Mouse (Mus musculus) gastrocnemius, postnatal 14 days (tissue): ENCODE measurements around the gene 1700066M21Rik. TPM values are rescaled to one million over a fixed set of nuclear protein-coding genes. Genes with fewer than 3 reads are reported as not detected.

ENCODE experiments used
- DNase-seq: peaks from one replicate; pipeline ENCODE4 v3.0.0; 2021; ENCODE audit warnings: mixed read lengths
- intact Hi-C: fragments of 180-260 bp; cut with DNase I; formaldehyde crosslinking; loops from one replicate; pipeline ENCODE4 v1.15.1; 2025; ENCODE audit warnings: low total_unique reads
- long read RNA-seq, 2 experiments: library from polyadenylated mRNA; stranded (forward); transcript quantifications; one replicate each; pipeline ENCODE4 v2.0.0; 2021
- total RNA-seq, 2 experiments: library from RNA; stranded (reverse); gene quantifications; 2 replicates each; pipeline ENCODE4 v1.2.3; 2021

Gene 1700066M21Rik
- 1 to 10 TPM; 1.9 to 2.1 TPM for total RNA-seq
- long read RNA-seq, experiment 1, partial matches to known transcripts: 0 of 3 reads
- long read RNA-seq, experiment 1, other reads (novel, unspliced or antisense): 0 of 3 reads
- long read RNA-seq, experiment 2, partial matches to known transcripts: 0 of 3 reads
- long read RNA-seq, experiment 2, other reads (novel, unspliced or antisense): 1 of 3 reads

DNA sequence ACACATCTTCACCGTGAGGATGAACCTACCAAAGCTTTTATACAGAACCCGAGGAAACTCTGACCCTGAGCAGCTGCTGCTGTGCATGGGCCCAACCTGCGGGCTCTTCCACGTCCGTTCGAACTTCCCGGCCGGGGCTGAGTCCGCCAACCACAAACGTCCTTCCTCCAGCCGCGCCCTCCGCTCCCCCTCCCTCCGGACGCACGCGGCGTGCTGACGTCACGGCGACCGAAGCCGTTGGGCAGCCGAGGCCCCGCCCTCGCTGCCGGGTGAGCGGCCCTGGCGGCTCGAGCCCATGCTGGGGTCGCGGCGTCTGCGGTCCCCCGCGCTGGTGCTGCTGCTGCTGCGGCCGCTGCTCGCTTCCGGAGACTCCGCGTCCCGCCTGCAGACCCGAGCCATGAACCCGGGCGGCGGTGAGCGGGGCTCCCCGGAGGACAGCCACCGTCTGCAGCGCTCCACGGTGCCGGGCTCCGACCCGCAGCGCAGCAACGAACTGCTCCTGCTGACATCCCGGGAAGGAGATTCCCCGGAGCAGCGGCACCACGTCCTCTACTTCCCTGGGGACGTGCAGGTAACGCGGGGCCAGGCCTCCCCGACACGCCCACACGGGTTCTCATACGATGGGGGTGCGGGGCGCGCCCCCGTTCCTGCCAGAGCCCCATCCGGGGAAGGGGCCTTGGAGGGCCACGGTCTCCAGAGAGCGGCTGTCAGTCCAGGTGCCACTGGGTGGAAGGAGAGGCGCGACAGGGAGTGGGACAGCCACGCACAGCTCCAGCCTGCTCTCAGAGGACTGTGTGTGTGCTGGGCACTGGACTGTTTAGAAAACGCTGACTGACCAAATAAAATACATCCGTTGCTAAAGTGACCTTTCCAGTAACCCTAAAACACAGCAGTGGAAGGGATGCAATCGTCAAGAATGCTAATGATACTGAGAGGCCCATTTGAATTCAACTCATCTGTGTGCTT is at the start of gene 1700066M21Rik:
Gene 1700066M21Rik, plus strand, starts transcription at position 245 of the 966 bp plus-strand sequence.
- intact Hi-C loops: no loop called here
- peak; percentile 94 for DNase-seq

DNA sequence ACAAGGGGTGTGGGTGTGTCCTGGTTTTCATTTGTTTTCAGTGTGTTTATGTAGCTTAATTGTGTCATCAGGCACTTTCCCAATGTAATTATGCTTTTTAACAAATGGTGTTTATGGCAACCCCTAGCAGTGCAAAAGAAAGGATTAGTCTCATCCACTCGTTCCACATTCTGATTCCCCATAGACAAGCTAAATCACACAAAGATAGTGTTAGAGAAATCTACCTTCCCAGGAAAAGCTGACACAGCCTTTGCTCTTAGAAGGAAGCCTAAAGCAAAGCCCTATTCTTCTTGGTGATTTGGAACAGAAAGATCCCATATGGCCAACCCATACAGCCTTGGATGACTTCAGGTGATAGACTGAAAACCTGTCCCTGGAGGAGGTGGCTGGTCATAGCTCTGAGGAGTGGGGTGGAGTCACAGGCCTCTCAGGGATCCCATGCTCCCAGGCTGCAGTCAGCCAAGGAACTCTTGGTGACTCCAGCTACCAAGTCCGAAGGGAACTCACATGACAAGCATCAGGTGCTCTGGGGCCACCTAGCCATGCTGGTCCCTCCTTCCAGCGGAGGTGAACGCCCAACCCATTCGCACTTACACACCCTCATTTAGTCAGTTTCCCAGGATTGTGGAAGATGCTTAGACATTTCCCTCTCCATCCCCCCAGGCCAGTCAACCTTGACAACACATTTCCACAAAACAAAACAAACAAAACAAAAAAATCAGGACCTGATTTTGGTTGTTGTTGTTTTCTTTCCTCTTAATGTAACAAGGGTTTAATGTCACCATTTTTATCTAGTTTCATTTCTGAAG is 47.9 kb upstream of the 1700066M21Rik start:
- intact Hi-C loops: no loop called here
- no peak for DNase-seq

DNA sequence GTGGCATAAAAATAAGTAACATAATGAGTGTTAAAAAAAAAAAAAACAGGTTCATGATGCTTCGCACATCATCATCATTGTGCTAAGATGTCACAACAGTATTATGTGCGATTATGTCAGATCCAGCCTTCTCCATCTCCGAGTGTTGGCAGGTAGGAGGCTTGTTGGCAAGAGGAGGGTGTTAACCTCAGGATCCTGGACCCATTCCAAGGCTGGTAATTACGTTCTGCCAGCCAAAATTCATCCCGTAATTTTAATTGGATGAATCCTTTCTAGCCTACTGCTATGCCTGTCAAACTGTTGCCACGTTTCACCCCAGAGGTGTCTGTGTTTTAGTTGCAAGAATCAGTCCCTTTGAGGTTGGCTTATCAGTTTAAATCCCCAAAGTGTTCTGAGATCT is 47.2 kb upstream of the 1700066M21Rik start:
- intact Hi-C loops: no loop called here
- no peak for DNase-seq

DNA sequence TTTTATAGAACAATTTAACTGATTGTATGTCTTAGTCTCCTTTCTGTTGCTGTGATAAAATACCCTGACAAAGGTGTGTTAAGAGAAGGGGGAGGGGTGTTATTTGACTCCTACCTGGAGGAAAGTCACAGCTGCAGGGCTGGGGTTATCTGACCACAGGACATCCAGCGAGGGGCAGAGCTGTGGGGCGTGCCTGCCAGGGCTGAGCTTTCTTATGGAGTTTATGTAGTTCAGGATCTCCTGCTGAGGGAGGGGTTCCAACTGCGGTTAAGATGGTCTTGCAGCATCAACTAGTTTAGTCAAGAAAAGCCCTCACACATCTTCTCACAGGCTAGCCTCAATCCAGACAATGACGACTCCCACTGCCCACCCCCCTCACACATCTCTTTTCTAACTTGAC is 45.4 kb upstream of the 1700066M21Rik start:
- DNase-seq: no peak
- intact Hi-C loops: no loop called here

DNA sequence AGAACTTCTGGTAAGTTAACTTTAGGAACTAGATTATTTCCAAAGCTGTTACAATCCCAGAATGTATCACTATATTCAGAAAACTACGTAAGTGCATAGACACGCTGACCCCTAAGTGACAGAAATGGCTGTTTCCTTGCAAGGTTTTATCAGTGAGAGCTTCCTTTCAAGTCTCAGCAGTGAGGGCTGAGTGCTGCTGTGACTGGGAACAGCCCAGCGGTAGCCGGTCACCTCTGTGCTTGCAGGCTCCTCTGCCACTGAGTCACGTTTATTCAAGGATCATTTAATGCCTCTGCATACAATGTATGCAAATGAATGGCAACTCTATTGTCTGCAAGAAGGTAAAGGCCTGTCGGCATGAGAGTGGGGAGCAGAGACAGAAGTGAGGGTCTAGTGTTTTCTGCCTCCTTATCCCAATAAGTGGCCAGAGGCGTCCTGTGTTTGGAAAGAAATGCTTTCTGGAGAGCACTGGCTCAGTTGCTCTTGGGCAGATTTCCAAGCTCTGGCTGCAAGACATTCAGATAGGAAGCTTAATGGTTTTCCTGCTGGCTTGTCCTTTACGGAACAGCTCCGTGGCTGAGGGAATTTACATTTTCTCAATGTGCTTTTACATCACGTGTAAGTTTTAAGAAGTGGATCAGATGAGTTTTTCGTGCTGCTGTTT is 43.7 kb upstream of the 1700066M21Rik start:
- DNase-seq: peak; percentile 13
- intact Hi-C loops: no loop called here

DNA sequence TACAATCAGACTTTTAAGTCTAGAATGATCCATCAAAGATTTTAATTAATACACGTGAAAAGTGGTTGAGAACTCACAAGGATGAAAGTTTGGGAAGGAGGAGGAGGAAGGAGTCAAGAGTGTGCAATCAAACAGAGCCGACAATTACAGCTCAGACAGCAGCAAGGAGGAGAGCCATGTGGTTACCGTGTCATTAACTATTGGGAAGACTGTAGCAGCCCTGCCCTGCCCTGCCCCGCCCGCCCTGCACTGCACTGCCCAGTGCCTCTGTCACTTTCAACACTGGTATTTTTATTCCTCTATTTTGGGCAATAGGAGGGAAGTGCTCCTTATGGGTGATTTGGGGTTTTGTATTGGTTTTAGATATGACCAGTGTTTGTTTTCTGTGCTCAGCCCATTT is 42.2 kb upstream of the 1700066M21Rik start:
- DNase-seq: no peak
- intact Hi-C loops: no loop called here

DNA sequence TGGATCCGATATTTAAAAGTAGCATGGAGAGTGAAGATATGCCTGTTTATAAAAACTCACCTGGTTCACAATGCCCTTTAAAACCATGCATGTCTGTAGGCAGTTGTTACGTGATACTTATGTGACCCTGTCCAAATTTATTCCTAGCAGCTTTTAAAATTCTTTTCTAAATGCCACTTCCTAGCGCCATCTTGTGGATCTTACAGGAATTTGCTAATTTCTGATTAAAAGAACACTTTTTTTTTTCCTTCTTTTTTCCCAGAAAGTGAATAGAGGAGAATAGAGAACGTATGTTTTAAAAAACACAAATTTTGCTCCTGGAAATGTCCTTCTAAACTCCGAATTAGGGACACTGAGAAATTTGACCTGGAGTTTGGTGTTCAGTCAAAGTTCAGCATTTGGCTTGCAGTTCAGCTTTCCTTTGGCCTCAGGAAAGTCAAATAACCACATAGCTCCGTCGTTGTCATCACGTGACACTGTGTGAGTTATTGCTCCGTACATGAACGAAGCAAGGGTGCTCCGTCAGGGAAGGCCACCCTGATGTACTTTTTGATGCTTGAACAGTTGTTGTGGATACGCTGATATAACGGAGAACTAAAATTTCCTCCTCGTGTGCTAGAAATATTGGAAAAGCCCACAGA is 38.1 kb upstream of the 1700066M21Rik start:
- DNase-seq: no peak
- intact Hi-C loops: no loop called here

DNA sequence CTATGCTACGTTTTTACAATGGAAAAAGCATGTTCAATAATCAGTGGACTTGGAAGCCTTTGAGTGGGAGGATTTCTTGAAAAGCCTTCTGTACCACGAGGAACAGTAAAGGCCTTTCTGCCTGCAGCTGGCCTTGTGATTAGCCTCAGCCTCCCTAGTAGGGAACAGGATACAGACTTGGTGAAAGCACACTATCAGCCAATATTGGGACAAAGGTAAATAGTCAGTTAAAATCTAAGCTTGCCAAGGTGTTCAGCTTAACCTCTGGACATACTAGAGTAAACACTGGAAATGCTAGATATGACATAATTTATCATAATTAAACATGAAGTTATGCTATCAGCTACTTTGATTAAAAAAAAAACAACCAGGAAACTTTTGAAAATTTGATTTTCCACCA is 36.2 kb upstream of the 1700066M21Rik start:
- no peak for DNase-seq
- intact Hi-C loops: no loop called here

DNA sequence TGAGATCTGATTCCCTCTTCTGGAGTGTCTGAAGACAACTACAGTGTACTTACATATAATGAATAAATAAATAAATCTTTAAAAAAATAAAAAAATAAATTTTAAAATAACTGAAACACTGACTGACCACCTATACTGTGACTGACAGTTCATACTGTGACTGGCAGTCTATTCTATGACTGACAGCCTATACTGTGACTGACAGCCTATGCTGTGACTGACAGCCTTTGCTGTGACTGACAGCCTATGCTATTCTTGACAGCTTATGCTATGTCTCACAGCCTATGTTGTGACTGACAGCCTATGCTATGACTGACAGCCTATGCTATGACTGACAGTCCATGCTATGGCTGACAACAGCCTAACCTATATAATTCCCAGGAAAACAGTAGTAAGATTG is 29.9 kb upstream of the 1700066M21Rik start:
- DNase-seq: no peak
- intact Hi-C loops: no loop called here

DNA sequence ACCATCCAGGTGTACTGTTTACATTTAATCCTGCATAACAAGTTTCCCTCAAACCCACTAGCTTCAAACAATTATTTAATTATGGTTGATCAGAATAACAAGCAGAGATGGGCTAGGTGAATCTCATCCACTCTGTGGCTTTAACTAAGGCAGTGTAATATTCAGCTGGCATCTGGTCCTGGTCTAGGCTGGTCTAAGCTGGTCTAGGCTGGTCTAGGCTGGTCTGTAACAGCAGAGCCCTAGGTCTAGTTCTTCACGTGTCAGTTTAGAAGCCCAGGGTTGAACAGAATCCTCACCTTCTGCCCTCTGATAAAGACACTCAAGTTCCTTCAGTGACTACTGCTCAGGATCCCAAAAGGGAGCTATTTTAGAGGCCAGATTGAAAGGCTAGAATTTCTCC is 25.5 kb upstream of the 1700066M21Rik start:
- no peak for DNase-seq
- intact Hi-C loops: no loop called here

DNA sequence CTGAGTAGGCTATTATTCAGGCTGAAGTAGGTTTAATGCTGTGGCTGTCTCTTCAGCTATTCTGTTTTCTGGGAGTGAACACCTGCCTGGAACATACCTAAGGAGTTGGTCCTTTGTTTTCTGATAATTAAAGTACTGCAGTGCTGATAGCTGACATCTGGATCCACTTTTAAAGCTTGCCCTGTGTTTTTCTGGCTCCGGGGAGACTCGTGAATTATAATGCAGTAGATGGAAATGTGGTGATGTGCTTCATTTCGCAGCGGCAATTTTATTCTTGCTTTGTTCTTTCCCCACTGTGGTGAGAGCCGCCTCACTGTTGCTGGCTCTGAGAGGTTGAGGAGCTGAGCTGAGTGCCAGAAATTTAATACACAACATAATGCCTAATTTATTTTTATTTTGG is 18.9 kb upstream of the 1700066M21Rik start:
- DNase-seq: no peak
- intact Hi-C loops: no loop called here

DNA sequence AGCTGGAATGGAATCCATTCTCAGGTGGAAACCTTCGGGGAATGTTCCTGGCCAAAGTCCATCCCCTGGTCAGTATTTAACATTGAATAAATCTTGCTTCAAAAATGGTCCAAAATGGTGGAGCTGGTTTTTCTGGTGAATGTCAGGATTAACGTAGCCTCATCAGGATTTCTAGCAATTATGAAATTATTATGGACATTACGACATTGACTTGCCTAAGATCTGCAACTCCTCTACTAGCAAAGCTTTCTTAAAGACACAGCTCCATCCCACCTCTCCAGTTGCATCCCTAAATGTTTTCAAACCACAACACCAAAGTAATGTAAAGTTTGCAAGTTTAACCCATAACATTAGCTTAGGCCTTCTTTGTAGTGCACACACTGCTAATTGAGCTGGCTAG is 10.0 kb upstream of the 1700066M21Rik start:
- intact Hi-C loops: no loop called here
- no peak for DNase-seq

DNA sequence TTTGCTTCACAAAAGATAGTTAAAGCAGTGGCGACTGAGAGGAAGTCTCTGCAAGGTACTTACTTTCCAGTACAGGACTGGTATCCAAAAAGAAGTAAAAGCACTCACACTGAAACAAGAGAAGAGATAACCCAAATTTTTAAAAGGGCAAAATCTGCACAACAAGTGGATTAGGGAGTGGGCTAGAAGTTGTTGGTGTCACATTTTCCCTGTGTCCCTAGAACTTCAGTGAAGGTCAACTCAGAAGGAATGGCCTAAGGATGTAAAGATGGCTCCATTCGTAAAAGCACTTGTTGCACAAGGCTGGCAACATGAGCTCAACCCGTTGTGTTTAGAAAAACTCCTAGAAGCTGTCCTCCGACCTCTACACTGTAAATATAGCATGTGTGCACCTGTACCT is 8.3 kb upstream of the 1700066M21Rik start:
- intact Hi-C loops: no loop called here
- no peak for DNase-seq

DNA sequence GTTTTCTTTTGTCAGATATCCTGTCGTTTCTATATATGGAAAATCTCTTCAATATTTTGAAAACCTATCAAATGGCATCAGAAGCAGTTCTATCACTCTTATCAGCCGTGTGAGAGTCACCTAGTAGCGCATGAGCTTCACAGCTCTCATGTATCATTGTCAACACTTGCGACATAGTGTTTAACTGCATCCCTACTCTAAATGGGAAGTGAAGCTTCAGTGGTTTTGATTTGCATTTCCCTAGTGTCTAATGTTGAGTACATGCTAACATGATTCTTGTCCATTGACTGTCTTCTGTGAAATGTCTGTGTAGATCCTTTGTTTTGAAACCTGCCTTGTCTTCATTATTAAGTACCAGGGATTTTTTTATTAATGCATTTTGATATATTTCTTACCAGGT is 7.0 kb upstream of the 1700066M21Rik start:
- DNase-seq: no peak
- intact Hi-C loops: no loop called here

DNA sequence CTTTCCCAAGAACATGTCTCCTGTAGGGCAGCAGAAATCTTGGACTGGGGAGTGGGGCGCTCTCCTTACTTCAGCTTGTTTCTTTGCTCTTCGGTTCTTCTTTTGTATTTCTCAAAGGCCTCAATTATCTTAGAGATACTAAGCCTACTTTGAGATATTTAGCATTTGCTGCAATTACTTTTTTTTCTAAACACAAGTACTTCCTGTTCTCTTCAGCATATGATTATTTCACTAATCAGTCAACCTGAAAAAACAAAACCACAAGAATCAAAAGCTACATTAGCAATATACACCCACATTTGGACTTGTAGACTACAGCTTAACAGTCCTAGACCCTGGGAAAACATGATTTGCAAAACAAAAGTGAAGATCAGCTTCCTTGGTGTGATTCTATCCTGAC is 2.1 kb upstream of the 1700066M21Rik start:
- intact Hi-C loops: no loop called here

DNA sequence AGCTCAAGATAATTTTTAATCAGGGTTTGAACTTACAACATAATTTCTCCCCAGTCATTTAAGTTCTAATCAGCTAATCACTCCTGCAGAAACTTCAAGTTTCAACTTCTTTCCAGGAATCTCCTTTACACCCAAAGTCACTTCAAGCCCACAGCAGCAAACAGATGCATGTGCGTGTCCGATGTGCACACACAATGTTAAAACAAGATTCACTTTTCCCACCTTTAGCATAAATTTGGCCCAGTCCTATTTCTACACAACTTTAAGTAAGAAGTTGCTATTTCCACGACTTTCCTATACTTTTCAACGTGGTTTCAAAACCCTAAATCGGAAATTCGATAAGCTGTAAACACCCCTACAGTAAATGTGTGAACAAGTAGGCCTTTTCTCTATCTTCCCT is 614 bp upstream of the 1700066M21Rik start:
- no peak for DNase-seq

More for the DNA sequence above, 2.1 kb upstream of the 1700066M21Rik start:
- DNase-seq: no peak

DNA sequence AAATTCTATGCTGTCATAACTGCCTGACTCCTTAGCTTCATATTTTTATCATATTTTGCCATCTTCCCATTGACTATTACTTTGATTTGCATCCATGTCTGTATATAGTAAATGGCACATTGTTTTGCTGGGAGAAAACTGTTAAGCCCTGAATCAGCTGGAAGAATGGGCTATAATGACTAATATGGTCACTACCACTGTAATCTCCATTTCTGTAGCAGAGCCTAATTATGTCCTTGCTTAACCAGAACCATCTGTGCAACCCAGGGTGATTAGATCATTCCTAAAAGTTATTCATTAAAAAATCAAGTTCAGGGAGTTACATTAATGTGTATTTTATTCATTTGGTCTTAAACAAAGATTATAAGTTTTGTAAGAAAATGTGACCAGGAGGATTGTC is 9.1 kb downstream of the 1700066M21Rik start:
- DNase-seq: no peak
- intact Hi-C loops: no loop called here

More for the DNA sequence above, 614 bp upstream of the 1700066M21Rik start:
- intact Hi-C loops: no loop called here

DNA sequence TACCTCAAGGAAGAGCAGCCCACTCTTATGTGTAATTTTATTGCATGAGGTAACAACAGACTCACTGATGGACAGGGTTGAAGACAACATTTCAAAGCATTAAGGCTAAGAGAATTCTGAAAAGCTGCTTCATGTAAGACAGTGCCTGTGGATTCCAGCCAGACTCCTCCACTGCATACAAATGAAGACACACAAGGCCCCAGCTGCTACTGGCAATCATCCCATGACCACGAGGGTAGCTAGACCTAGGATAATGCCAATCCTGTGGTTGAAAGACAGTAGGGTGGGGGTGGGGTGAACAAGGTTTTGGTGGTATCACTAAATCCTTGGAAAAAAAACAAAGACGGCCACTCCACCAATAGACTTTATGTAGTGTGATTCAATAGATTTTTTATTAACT is 10.5 kb downstream of the 1700066M21Rik start:
- DNase-seq: no peak
- intact Hi-C loops: no loop called here
